Mouse (Mus musculus) CH12.LX (cell line): Measurements from ENCODE around the gene Ptgis. TPM values are rescaled to one million over a fixed set of nuclear protein-coding genes. Genes with fewer than 3 reads are reported as not detected.

Source experiments
- DNase-seq: peaks from one replicate; pipeline ENCODE4 v3.0.0-alpha.2; 2013; ENCODE audit errors: extremely low read depth
- H3K27ac ChIP-seq: 2 replicates; pipeline ENCODE4 v1.5.1; 2012; ENCODE audit warnings: low read depth, mild to moderate bottlenecking, control low read depth, moderate library complexity; ENCODE audit not compliant: insufficient read depth
- H3K27me3 ChIP-seq: replicated peaks from 2 replicates; pipeline ENCODE3; 2012; ENCODE audit warnings: inconsistent platforms
- H3K36me3 ChIP-seq, 2 experiments: replicated peaks in 1 of 2; 2 replicates each; pipeline versions ENCODE3 to v1.6.1; 2012; ENCODE audit warnings: inconsistent platforms in 1 of 2, low read length in 1 of 2, mild to moderate bottlenecking in 1 of 2, mixed read lengths in 1 of 2, moderate library complexity in 1 of 2; ENCODE audit not compliant: control insufficient read depth in 1 of 2, insufficient read depth in 1 of 2
- H3K4me1 ChIP-seq, 2 experiments: 2 replicates each; pipeline ENCODE4 v1.6.1; 2012; ENCODE audit warnings: inconsistent platforms in 1 of 2, moderate library complexity in 1 of 2; ENCODE audit not compliant: insufficient read depth in 2 of 2, control insufficient read depth in 1 of 2
- H3K4me2 ChIP-seq: 2 replicates; pipeline ENCODE4 v1.6.1; 2012; ENCODE audit warnings: low read depth, mild to moderate bottlenecking, control low read depth; ENCODE audit not compliant: poor library complexity, insufficient read depth, severe bottlenecking
- H3K4me3 ChIP-seq, 3 experiments: fragments of 150-350 bp in 1 of 3; sonication (generic) in 1 of 3; replicated peaks in 1 of 3; 2 replicates each; pipeline versions ENCODE3 to v1.5.1; 2011 to 2012; ENCODE audit warnings: low read depth in 2 of 3, low read length in 2 of 3, mild to moderate bottlenecking in 2 of 3, moderate library complexity in 2 of 3, control low read depth in 1 of 3, improper control_type of control experiment in 1 of 3, inconsistent platforms in 1 of 3, mixed read lengths in 1 of 3; ENCODE audit not compliant: poor library complexity in 1 of 3
- H3K79me2 ChIP-seq: replicated peaks from 2 replicates; pipeline ENCODE4 v1.6.1; 2012; ENCODE audit warnings: mild to moderate bottlenecking, moderate library complexity; ENCODE audit not compliant: control insufficient read depth, poor library complexity, insufficient read depth, severe bottlenecking; ENCODE audit errors: extremely low read depth
- H3K9ac ChIP-seq: 2 replicates; pipeline ENCODE4 v1.6.1; 2012; ENCODE audit warnings: low read depth, mild to moderate bottlenecking, control low read depth, moderate library complexity; ENCODE audit not compliant: insufficient read depth
- H3K9me3 ChIP-seq: replicated peaks from 2 replicates; pipeline ENCODE3; 2012; ENCODE audit warnings: low read length, inconsistent platforms, mixed read lengths
- CHD2 ChIP-seq: IDR thresholded peaks from 2 replicates; pipeline ENCODE4 v1.6.1; 2011; ENCODE audit warnings: low read length, improper control_type of control experiment
- ELF1 ChIP-seq: IDR thresholded peaks from 2 replicates; pipeline ENCODE4 v1.6.1; 2014; ENCODE audit warnings: low read depth, mild to moderate bottlenecking, inconsistent platforms, low read length, improper control_type of control experiment
- MAX ChIP-seq: IDR thresholded peaks from 2 replicates; pipeline ENCODE4 v1.6.1; 2011; ENCODE audit warnings: low read length, improper control_type of control experiment
- MXI1 ChIP-seq: IDR thresholded peaks from 2 replicates; pipeline ENCODE4 v1.6.1; 2011; ENCODE audit warnings: mild to moderate bottlenecking, low read depth, low read length, improper control_type of control experiment
- MYC ChIP-seq: IDR thresholded peaks from 2 replicates; pipeline ENCODE4 v1.6.1; 2011; ENCODE audit warnings: low read depth, mild to moderate bottlenecking, improper control_type of control experiment, low read length
- NELFE ChIP-seq: IDR thresholded peaks from 2 replicates; pipeline ENCODE4 v1.6.1; 2011; ENCODE audit warnings: low read depth, low read length, improper control_type of control experiment
- PAX5 ChIP-seq: IDR thresholded peaks from 2 replicates; pipeline ENCODE4 v1.6.1; 2012; ENCODE audit warnings: low read length, inconsistent platforms, mixed read lengths
- RAD21 ChIP-seq: IDR thresholded peaks from 2 replicates; pipeline ENCODE4 v1.6.1; 2011; ENCODE audit warnings: low read depth, mild to moderate bottlenecking, low read length, improper control_type of control experiment, moderate library complexity
- RCOR1 ChIP-seq: conservative IDR thresholded peaks from 2 replicates; pipeline ENCODE4 v1.6.1; 2012; ENCODE audit warnings: low read depth, mild to moderate bottlenecking, inconsistent platforms, low read length, improper control_type of control experiment
- SIN3A ChIP-seq: IDR thresholded peaks from 2 replicates; pipeline ENCODE4 v1.6.1; 2012; ENCODE audit warnings: low read length, improper control_type of control experiment, inconsistent platforms
- TBP ChIP-seq: conservative IDR thresholded peaks from 2 replicates; pipeline ENCODE4 v1.6.1; 2011; ENCODE audit warnings: low read depth, low read length, improper control_type of control experiment
- dilution Hi-C: fragments of 300-500 bp; cut with MboI; formaldehyde crosslinking; loops from 2 replicates; pipeline ENCODE4 v1.14.3; 2020; ENCODE audit warnings: low sequenced_read_pairs; ENCODE audit not compliant: extremely low pct_unique_long_range_greater_than_20kb, extremely low pct_ligation_motif_present
- in situ Hi-C: fragments of 300-500 bp; cut with MboI; formaldehyde crosslinking; loops from 3 replicates; pipeline ENCODE4 v1.14.3; 2019; ENCODE audit warnings: low sequenced_read_pairs, low pct_ligation_motif_present, low pct_unique_long_range_greater_than_20kb, mixed read lengths
- polyA plus RNA-seq: library from polyadenylated mRNA; unstranded; fragments of >175 nt; gene quantifications from 2 replicates; pipeline ENCODE4 v1.2.1, GENCODE M21; 2012; ENCODE audit warnings: low read depth; ENCODE audit not compliant: insufficient read length
- total RNA-seq, 2 experiments: library from RNA; depleted of rRNA; stranded (reverse); fragments of 300-350 nt in 1 of 2; fragments of >200 nt in 1 of 2; gene quantifications; 2 replicates each; pipeline ENCODE4 v1.2.3; 2012 to 2014

Gene Ptgis
- total and polyA plus RNA-seq, 3 experiments = 7.0 to 15.9 (median 13.4) TPM

GRCm38 (mm10) chr2:167147708-167148107 is 92.7 kb downstream of the Ptgis start:
- dilution Hi-C loops (no loop called here), in situ Hi-C loops (no loop called here)
- DNase-seq = peak; percentile 21
- H3K4me2 ChIP-seq = no peak overlapping the region
- H3K4me3 ChIP-seq = no peak overlapping the region
- peaks cover 16 to 56% of the 10 kb centered on the region in 2 experiments for H3K4me1 ChIP-seq
- H3K27ac ChIP-seq = no peak overlapping the region
- H3K9ac ChIP-seq = no peak overlapping the region
- H3K36me3 ChIP-seq = no peaks in the 10 kb centered on the region
- H3K79me2 ChIP-seq = no peaks in the 10 kb centered on the region
- H3K9me3 ChIP-seq = peaks cover 22% of the 10 kb centered on the region
- no peak for TF ChIP-seq NELFE
- TF ChIP-seq PAX5 = no peak
- H3K27me3 ChIP-seq = no peaks in the 10 kb centered on the region

- in situ Hi-C loops = no loop called here
- H3K27me3 ChIP-seq = no peaks in the 10 kb centered on the region
- TF ChIP-seq RAD21 (no peak), ELF1 (peak; percentile 72), MAX (peak; percentile 75; the same call in 1 of the 2 replicates), TBP (0 out of 2 replicates have a peak, but pooled peaks have one; percentile 21), MYC (0 out of 2 replicates have a peak, but pooled peaks have one; percentile 39), MXI1 (peak; percentile 34; the same call in 1 of the 2 replicates)
- TF ChIP-seq, all 38 proteins: peak for 5
- peaks cover 16 to 45% of the 10 kb centered on the region in 2 experiments for H3K4me1 ChIP-seq
- no peak overlapping the region for H3K4me3 ChIP-seq
- no peak overlapping the region for H3K9ac ChIP-seq
- dilution Hi-C loops = no loop called here
- H3K27ac ChIP-seq = peak overlapping the region; percentile 29; the same call in 1 of the 2 replicates
- H3K4me2 ChIP-seq = peak overlapping the region; percentile 7; the same call in 1 of the 2 replicates
- DNase-seq = peak; percentile 79
- peaks cover 14% of the 10 kb centered on the region for H3K9me3 ChIP-seq
- H3K36me3 ChIP-seq = no peaks in the 10 kb centered on the region
- no peaks in the 10 kb centered on the region for H3K79me2 ChIP-seq
These were observed 94.5 kb downstream of the Ptgis start for GRCm38 (mm10) chr2:167145904-167146303.

DNA sequence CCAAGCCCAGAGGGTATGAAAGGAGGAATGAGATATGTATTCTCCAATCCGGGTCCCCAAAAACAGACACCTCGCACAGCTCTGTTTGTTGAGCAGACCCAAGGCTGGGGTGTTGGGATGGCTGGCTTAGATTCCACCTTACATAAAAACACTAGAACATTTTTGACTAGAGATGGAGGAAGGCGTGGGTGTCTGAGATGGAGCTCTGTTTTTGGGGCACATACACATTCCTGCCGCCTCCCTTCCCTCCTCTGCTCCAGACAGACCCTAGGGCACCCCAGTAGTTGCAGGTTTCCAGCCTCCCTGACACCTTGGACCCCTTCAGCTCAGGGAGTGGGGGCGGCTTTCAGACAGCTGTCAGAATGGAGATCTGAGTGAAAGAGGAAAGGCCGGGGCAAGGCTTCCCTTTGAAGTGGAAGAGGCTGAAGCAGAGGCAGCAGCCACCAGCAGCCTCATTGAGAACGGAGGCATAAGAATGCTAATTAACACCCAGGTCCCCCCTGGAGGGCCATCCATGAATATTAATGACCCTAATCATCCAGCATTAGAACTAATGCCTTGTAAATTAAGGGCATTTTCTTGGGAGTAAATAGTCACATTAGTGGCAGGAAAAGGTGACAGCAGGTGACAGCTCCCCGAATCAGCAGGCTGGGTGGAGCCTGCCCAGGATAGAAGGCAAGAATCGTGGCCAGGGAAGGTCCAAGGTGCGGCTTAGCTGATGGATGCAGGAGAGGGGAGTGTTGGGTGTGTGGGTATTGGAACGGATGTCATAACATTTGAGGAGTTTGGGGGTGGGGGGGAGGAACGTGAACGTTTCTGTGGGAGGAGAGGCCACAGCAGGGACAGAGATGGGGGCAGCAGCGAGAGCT is 95.7 kb downstream of the Ptgis start:
- Histone ChIP-seq H3K9ac (no peak overlapping the region), H3K4me2 (no peak overlapping the region), H3K9me3 (peaks cover 7% of the 10 kb centered on the region), H3K27me3 (no peaks in the 10 kb centered on the region), H3K27ac (no peak overlapping the region), H3K4me3 (no peak overlapping the region), H3K79me2 (no peaks in the 10 kb centered on the region), H3K4me1 (peaks cover 20 to 51% of the 10 kb centered on the region in 2 experiments), H3K36me3 (no peaks in the 10 kb centered on the region)
- in situ Hi-C loops (no loop called here), dilution Hi-C loops (no loop called here)
- TF ChIP-seq ELF1 (no peak), RAD21 (no peak), RCOR1 (no peak), CHD2 (no peak), SIN3A (no peak)
- DNase-seq = no peak
